Mouse (Mus musculus) heart, adult 8-10 months (tissue): Measurements from ENCODE around the gene Satb2. TPM values are rescaled to one million over a fixed set of nuclear protein-coding genes. Genes with fewer than 3 reads are reported as not detected.

Experiments used
- DNase-seq: peaks from one replicate; pipeline ENCODE4 v3.0.0; 2022; ENCODE audit warnings: low spot score
- total RNA-seq, 4 experiments: library from RNA; stranded (reverse); gene quantifications; 2 replicates each; pipeline ENCODE4 v1.2.4; 2022

The Satb2 gene
- under 1 TPM; 0.32 to 0.66 (median 0.46) TPM for total RNA-seq

DNA sequence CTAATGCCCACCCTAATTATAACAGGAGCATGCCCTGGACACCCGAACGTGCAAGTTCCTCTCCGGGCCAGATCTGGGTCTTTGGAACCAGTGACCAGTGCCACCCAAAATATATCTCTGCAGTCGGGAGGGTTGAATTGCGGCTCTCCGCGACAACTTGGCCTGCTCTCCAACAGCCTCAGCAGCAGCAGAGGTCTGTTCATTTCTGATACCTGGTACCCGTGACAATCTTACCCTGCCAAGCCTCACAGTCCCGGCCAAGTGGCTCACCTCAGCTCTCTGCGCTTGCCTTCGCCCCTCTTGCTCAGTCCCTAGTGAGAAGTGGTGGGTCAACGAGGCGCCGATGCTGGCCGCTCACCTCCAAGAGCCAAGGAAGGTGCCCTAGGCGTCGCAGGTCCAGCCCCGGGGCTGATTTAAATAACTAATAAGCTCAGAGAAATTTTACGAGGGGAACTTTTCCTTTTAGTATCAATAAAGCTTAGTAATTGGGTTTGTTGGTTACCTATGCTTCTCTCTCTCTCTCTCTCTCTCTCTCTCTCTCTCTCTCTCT is at the start of gene Satb2:
Gene Satb2, minus strand, starts transcription at position 500 of the 550 bp plus-strand sequence.
- no peak for DNase-seq

GRCm38 (mm10) chr1:57018941-57019340 is 40.5 kb upstream of the Satb2 start:
- DNase-seq: no peak

DNA sequence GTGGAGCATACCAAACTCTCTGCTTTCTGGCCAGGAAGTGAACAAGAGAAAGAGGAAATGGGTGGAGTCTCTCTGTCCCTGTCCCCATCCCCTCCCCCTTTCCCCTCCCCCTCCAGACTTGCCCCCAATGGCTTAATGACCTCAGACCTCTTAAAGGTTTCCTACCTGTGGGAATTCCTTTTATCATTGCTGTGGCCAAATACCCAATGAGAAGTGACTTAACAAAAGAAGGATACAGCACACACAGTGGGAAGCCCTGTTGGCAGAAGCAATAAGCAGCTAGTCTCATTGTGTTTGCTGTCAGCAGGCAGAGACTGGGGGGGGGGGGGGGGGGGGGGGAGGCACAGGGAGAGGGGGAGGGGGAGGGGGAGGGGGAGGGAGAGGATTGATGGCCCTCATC is 35.4 kb upstream of the Satb2 start:
- DNase-seq: no peak

DNA sequence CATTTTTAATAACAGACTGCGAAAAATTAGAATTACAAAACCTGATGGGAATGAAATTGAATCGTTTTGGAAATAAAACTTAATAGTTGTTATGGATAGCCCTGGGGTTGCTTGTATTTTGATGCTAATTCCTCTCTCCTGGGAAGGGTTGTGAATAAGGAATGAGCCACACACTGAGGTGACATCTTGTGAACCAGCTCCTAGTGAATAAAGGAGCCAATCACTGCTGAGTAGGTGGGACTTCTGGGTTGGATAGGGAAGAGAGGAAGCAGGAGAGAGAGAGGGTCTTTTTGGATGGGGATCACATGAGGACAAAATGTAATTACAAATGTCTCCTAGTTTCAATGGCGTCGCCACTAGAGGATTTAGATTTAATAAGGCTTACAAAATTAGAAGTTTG is 30.7 kb upstream of the Satb2 start:
- no peak for DNase-seq

- DNase-seq: no peak
These were observed 16.6 kb upstream of the Satb2 start for GRCm38 (mm10) chr1:56995041-56995440.

DNA sequence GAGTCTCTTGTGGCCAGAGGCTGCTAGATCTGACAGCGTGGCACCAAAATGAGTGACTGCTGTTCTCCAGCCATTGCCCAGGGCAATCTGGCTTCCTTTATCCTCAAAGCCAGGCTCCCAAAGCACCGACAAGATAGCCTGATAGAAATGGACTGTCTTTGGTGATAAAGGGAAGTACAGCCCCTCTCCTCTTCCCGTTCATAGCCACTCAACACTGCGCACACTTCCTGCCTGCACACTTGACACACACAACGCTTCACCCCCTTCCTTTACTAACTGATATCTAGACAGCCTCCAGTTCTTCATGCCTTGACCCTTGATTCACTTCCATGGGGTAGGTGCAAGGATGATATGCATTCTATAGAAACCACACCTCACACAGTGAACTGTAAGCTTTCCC is 13.9 kb upstream of the Satb2 start:
- DNase-seq: no peak

- DNase-seq: no peak
These were observed 13.2 kb upstream of the Satb2 start for GRCm38 (mm10) chr1:56991613-56992012.

- no peak for DNase-seq
These were observed 6.0 kb upstream of the Satb2 start for GRCm38 (mm10) chr1:56984483-56984810.

DNA sequence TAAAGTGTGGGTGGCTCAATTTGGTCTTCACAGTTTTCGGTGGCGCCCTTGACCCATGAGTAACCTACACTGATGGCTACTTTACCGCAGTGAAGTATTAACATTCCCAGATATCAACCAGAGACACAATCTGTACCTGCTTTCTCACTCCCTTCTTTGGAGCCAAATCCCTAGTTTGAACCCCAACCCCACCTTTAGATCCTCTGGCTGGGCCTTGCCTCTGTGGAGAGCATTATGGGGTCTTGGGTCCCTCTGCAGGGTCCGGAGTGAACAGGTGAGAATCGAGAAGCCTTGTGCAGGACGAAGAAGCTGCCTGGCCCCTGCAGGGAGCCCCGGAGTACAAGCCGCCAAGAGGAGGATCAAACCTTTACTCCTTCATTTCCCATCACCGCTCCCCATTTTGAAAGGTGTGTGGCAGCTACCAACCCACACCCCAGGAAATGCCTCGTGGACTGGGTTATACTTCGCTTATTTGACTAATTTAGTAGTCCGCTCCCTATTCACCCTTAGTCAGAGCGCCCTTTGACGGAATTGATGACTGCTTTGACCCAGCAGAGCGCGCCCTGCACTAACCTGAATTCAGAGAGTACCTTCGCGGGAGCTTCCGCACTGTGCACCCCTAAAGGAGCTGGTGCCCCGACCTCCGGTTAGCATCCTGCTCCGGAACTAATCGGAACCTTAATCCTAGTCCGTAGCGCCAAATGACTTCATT is 5.5 kb upstream of the Satb2 start:
- DNase-seq: no peak

- no peak for DNase-seq
These were observed 4.7 kb upstream of the Satb2 start for GRCm38 (mm10) chr1:56983100-56983590.

DNA sequence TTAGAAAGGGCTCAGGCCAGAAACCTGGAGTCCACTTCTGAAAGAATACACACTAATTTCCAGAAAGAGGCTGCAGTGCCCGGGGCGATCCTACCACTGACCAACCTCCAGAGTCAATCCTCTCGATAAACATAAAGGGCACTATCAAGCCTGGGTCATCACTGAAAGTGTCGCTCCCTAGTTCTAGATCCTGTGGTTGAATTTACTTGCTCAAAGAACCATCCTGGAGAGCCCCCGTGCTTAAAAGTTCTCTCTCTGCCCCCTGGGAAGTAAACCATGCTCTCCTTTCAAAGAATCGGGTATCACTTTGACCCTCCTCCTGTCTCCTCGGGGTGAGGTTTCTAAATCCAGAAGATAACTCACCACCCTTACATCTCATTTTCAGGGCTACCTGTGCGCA is 4.2 kb upstream of the Satb2 start:
- DNase-seq: no peak

DNA sequence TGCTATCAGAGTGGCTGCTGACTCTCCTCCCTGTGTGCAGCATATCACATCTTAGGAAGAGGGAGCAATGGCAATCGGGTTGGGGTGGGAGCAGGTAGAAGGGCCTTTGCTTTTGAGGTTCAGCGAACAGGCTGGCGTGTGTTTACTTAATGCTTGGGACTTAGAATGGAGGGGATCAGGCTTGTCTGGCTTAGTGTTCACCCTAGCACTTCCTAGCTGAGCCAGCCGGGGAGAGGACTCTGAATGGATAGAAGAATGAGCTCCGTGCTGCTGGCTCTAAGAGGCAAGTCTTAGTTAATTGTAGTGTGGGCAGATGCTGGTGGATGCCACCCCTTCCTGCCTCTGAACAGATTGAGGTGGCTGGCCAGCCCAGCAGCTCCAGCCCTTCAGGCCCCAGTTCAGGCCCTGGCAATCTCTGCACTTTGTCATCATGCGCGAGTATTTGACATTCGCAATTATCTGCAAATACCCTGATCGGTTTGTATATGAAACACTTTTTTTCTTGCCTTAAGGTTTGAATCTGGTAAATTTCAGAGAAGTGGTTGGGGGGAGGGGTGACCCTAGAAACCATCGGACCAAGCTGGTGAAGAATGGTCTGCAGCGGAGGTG is 3.6 kb upstream of the Satb2 start:
- no peak for DNase-seq

DNA sequence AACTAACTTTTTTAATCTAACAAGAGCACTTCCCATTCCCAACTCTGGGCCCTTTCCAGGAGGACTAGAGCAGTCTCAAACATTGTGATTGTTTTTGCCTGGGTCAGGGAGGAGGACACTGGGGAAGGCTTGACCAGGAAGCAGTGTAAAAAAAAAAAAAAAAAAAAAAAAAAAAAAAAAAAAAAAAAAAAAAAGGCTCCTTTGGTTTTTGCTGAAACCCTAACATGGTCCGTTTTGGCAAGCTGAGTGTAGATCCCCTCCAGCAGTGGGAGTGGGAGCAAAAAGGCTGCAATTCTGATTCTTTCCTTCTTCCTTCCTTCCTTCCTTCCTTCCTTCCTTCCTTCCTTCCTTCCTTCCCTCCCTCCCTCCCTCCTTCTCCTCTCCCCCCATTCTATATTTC is 3.1 kb upstream of the Satb2 start:
- no peak for DNase-seq

- no peak for DNase-seq
These were observed 2.3 kb upstream of the Satb2 start for GRCm38 (mm10) chr1:56980631-56981275.

DNA sequence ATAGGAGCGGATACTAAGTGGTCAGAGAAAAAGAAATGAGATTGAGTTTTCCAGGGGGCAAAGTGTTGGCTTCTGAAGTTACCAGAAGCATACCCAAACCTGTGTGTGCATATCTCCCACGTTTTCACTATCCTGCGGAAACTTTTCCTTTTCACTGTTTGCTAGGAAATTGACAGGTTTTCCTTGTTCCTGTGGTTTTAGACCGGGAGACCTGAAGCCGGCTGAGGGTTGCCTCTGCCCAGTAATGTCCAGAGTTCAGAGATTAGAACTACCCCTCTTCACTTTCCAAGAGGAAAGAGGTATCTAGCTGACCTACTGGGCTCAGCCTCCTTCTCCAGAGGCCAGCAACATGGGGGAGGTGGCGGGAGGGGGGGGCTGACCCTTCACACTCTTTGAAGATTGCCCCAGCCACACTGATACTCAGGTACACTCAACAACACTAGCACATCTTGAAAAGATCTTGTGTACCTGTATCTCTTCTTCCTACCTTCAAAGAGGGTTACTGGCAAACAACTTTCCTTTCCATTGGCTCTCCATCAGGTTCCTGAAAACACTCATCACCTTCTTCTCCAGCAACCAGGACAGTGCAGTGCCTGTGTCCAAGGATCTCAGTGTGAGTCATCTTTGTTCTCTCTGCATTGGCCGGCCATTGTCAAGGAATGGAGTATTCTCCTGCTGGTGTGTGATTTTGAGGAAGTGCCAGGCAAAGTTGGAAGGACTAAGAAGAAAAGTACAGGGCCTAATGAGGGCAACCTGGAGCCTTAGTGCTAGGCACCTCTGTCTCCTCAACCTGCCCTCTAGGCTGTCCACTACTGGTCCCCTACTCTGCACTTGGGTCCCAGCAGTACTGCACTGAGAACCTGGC is 1.3 kb upstream of the Satb2 start:
- DNase-seq: no peak

- DNase-seq: peak; percentile 40
These were observed 999 bp downstream of the Satb2 start for GRCm38 (mm10) chr1:56977201-56978100.

- no peak for DNase-seq
These were observed 1.7 kb downstream of the Satb2 start for GRCm38 (mm10) chr1:56976825-56977104.

- no peak for DNase-seq
These were observed 2.2 kb downstream of the Satb2 start for GRCm38 (mm10) chr1:56976044-56976824.

- no peak for DNase-seq
These were observed 2.9 kb downstream of the Satb2 start for GRCm38 (mm10) chr1:56975546-56975945.

- DNase-seq: no peak
These were observed 4.3 kb downstream of the Satb2 start for GRCm38 (mm10) chr1:56974187-56974586.
